Mouse (Mus musculus): ENCODE data around the gene Rab24.

The Rab24 gene

GRCm38 (mm10) chr13:55321434-55322129 is at the start of gene Rab24:
Gene Rab24 (minus strand): TSS chr13:55321946.
- no peak for DNase-seq (ENCODE audit: low spot score)

DNA sequence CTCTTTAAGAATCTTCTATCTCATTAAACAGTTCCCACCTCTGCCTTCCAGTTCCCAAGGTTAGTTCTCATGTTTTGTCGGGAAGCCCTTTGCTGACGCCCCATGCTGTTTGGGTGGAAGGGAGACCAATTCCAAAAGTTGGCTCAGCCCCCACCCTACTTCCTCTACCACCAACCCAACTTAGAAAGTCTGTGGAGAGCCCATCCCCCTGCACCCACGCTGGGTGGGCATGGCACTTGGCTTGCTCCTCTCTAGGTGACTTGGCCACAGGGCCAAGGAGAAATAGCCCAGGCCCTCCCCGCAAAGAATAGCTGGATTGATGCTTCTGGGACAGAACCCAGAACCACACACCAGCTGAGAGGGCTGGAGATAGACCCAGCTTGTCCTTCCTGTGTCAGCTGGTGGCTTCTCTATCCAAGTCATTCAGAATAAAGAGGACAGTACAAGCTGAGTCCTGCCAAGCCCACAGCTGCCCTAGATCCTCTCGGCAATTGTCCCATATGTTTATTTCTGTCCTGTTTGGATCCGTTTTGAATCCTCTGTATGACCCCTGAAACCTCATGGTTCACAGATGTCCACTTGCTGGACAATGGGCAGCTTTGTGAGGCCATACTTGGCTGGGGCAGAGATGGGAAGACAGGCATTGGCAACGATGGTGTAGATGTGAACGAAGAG is 49.4 kb upstream of the Rab24 start:
- DNase-seq (ENCODE audit: low spot score), result peak; percentile 66

- no peak for DNase-seq (ENCODE audit: low spot score)
Measured at GRCm38 (mm10) chr13:55370234-55370633, 48.5 kb upstream of the Rab24 start.

GRCm38 (mm10) chr13:55369531-55370114 is 47.9 kb upstream of the Rab24 start, which contains the start of gene Rgs14:
Gene Rgs14 (plus strand): TSS chr13:55369732.
- DNase-seq (ENCODE audit: low spot score), result no peak

DNA sequence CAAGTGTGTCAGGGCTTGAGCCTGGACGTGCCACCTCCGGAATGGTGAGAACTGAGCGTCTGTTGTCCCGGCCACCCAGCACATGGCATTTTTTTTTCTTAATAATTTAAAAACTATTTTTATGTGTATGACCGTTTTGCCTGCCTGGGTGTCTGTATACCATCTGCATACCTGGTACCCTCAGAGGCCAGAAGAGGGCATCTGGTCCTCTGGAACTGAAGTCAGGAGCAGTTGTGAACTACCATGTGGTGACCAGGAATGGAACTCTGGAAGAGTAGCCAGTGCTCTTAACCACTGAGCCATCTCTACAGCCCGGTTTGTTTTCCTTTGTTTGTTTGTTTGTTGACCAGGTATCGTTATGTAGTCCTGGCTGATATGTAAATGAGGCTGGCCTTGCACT is 46.7 kb upstream of the Rab24 start:
- no peak for DNase-seq (ENCODE audit: low spot score)

DNA sequence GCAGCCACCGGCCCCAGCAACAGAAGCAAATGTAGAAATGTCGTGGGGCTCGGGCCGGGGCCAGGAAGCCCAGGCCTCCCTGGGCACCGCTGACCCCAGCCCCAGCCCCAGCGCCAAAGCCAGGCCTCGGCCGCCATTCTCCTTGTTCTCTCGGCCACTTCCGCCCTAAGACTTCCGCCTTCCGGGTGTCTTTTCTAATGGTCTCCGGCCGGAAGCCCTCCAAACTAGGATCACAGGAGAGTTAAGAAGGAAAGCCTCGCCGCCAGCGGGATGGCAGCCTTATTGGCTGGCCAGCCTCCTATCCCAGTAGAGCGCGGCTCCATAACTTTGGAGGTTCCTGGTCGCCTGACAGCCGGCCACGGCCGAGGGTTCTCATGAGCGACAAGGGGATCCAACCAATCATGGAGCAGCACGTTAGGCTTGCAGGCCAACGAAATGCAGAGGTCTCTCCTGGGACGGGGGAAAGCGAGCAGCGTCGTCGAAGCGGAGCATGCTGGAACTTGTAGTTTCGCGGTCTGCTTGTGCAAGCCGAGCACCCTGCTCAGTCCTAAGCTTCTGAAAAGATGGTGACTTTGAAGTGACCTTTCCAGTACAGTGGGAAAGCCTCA is 40.8 kb upstream of the Rab24 start, which contains the start of gene Lman2:
Lman2 (minus strand) TSS at position 331 of the 608 bp plus-strand sequence.
- DNase-seq (ENCODE audit: low spot score), result peak; percentile 97

- no peak for DNase-seq (ENCODE audit: low spot score)
Measured at GRCm38 (mm10) chr13:55361974-55362452, 40.3 kb upstream of the Rab24 start.

- DNase-seq (ENCODE audit: low spot score), result no peak
Measured at GRCm38 (mm10) chr13:55361145-55361544, 39.4 kb upstream of the Rab24 start.

DNA sequence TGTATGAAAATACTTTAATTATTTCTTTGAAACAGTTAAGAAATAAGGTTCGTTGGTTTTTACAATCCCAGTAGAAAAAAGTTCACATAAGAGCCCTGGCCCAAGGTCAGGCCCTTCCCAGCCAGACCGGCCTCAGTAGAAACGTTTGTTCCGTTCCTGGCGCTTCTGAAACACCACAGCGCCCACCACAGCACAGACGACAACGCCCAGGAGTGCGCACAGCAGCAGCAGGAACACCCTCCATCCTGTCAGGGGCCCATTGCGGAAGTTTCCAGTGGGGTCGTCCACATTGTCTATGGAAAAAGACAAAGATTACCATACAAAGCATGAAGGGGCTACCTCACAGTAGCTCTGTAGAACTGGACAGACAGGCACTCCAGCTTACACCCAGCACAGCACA is 25.0 kb upstream of the Rab24 start:
- no peak for DNase-seq (ENCODE audit: low spot score)

- no peak for DNase-seq (ENCODE audit: low spot score)
Measured at GRCm38 (mm10) chr13:55344286-55344685, 22.5 kb upstream of the Rab24 start.

DNA sequence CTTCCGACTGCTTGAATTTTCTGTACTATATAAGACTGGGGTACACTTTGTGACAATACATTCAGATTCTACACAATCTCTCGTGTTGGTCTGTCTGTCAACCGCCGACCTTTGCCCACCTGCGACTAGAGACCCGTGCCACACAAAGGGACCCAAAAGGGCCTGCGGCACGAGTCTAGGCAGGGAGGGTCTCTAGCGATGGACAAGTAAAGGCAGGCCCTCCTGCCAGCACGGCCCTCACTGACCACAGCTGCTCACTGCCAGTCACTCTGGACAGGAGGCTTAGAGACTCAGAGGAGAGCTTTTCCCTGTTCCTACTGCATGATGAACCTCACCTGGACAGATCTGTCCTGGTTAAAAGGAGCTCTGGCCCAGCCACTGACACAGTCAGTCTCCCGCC is 20.7 kb upstream of the Rab24 start:
- no peak for DNase-seq (ENCODE audit: low spot score)

DNA sequence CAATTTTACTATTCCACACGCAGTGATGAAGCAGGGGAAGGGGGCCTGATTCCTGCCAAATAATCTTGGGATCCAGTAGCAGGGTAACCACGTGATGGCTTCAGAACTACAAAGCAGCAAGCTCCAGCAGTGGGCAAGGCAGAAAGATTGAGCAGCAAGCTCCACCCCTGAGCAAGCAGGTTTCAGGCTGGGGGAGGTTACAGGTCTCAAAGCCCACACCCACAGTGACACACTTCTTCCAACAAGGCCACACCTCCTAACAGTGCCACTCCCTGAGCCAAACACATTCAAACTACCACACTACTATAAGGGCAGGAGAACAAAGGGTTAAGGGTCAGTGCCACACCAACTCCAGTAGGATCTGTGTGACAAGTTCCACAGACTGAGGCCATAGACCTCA is 17.5 kb upstream of the Rab24 start:
- DNase-seq (ENCODE audit: low spot score), result no peak

- DNase-seq (ENCODE audit: low spot score), result no peak
Measured at GRCm38 (mm10) chr13:55338131-55339054, 16.6 kb upstream of the Rab24 start.

- no peak for DNase-seq (ENCODE audit: low spot score)
Measured at GRCm38 (mm10) chr13:55337341-55337975, 15.7 kb upstream of the Rab24 start.

- DNase-seq (ENCODE audit: low spot score), result no peak
Measured at GRCm38 (mm10) chr13:55335701-55336100, 14.0 kb upstream of the Rab24 start.

- DNase-seq (ENCODE audit: low spot score), result no peak
Measured at GRCm38 (mm10) chr13:55332331-55332730, 10.6 kb upstream of the Rab24 start.

- no peak for DNase-seq (ENCODE audit: low spot score)
Measured at GRCm38 (mm10) chr13:55330567-55331400, 9.0 kb upstream of the Rab24 start.

GRCm38 (mm10) chr13:55329683-55330566 is 8.2 kb upstream of the Rab24 start, which contains the start of gene Mxd3:
Gene Mxd3 (minus strand): TSS chr13:55329823.
- DNase-seq (ENCODE audit: low spot score), result no peak

- DNase-seq (ENCODE audit: low spot score), result no peak
Measured at GRCm38 (mm10) chr13:55329109-55329682, 7.5 kb upstream of the Rab24 start.
